Comparison of ENCODE assay signal across 8 mouse cellular contexts in genomic region chr2:35623104-35623377, GRCm38 (mm10).
DNase-seq lines count a peak whose midpoint lies in the region; ATAC-seq lines count a peak whose summit lies in the region.

No protein-coding gene starts in this region.

- H3K4me2 ChIP-seq in kidney, embryonic 15.5 days = peak overlapping the region; percentile 77
- peak overlapping the region; percentile 79 for H3K4me2 ChIP-seq in embryonic facial prominence, embryonic 15.5 days (replicated peaks)
- peak overlapping the region; percentile 69 for H3K4me2 ChIP-seq in intestine, embryonic 16.5 days (ENCODE audit: low read depth, low read length)
- H3K4me2 ChIP-seq in midbrain, embryonic 16.5 days (ENCODE audit: low read length) = peak overlapping the region; percentile 95

- intact Hi-C loops in left cerebral cortex, postnatal 4 days (cut with DNase I) = no loop called here

- no peaks in the 10 kb centered on the region for H3K9me3 ChIP-seq in kidney, embryonic 15.5 days (replicated peaks)
- no peaks in the 10 kb centered on the region for H3K9me3 ChIP-seq in embryonic facial prominence, embryonic 15.5 days (replicated peaks)
- H3K9me3 ChIP-seq in intestine, embryonic 16.5 days (ENCODE audit: control insufficient read depth, low read length) = no peaks in the 10 kb centered on the region
- no peaks in the 10 kb centered on the region for H3K9me3 ChIP-seq in midbrain, embryonic 16.5 days (replicated peaks; ENCODE audit: control insufficient read depth, low read length, poor library complexity, severe bottlenecking)

- H3K4me3 ChIP-seq in kidney, embryonic 15.5 days (replicated peaks) = peak overlapping the region; percentile 82
- H3K4me3 ChIP-seq in embryonic facial prominence, embryonic 15.5 days (replicated peaks) = peak overlapping the region; percentile 76
- H3K4me3 ChIP-seq in intestine, embryonic 16.5 days (ENCODE audit: low read length) = peak overlapping the region; percentile 77
- H3K4me3 ChIP-seq in midbrain, embryonic 16.5 days (ENCODE audit: low read depth, low read length) = no peak overlapping the region

- H3K4me1 ChIP-seq in kidney, embryonic 15.5 days = peaks cover 97% of the 10 kb centered on the region
- peaks cover 96% of the 10 kb centered on the region for H3K4me1 ChIP-seq in embryonic facial prominence, embryonic 15.5 days
- H3K4me1 ChIP-seq in intestine, embryonic 16.5 days (ENCODE audit: control insufficient read depth, insufficient read depth, low read length) = peaks cover 86% of the 10 kb centered on the region
- peaks cover 23% of the 10 kb centered on the region for H3K4me1 ChIP-seq in midbrain, embryonic 16.5 days (ENCODE audit: control insufficient read depth, insufficient read depth, low read length)

- peaks cover 8% of the 10 kb centered on the region; the same call in 1 of the 2 replicates for H3K36me3 ChIP-seq in kidney, embryonic 15.5 days
- no peaks in the 10 kb centered on the region for H3K36me3 ChIP-seq in embryonic facial prominence, embryonic 15.5 days
- peaks cover 4% of the 10 kb centered on the region; the same call in 1 of the 2 replicates for H3K36me3 ChIP-seq in intestine, embryonic 16.5 days (ENCODE audit: control insufficient read depth, insufficient read depth, low read length)
- H3K36me3 ChIP-seq in midbrain, embryonic 16.5 days (ENCODE audit: control insufficient read depth, insufficient read depth, low read length) = no peaks in the 10 kb centered on the region

- no peak for DNase-seq in kidney, postnatal 10 days
- no peak for DNase-seq in left cerebral cortex, postnatal 4 days
- DNase-seq in frontal cortex, postnatal 36 days (ENCODE audit: low spot score in 2 of 2) = no peak
- no peak for DNase-seq in urinary bladder, postnatal 14 days (ENCODE audit: low spot score)

- peak overlapping the region; percentile 83 for H3K9ac ChIP-seq in kidney, embryonic 15.5 days
- peak overlapping the region; percentile 92; the same call in 1 of the 2 replicates for H3K9ac ChIP-seq in embryonic facial prominence, embryonic 15.5 days
- peak overlapping the region; percentile 84 for H3K9ac ChIP-seq in intestine, embryonic 16.5 days (ENCODE audit: low read depth, low read length)
- H3K9ac ChIP-seq in midbrain, embryonic 16.5 days (ENCODE audit: low read depth, low read length) = 0 out of 2 replicates have a peak overlapping the region, but pooled peaks have one; percentile 30

- H3K27ac ChIP-seq in kidney, embryonic 15.5 days = peak overlapping the region; percentile 86
- peak overlapping the region; percentile 84; the same call in 1 of the 2 replicates for H3K27ac ChIP-seq in embryonic facial prominence, embryonic 15.5 days (replicated peaks)
- H3K27ac ChIP-seq in intestine, embryonic 16.5 days (ENCODE audit: low read length) = peak overlapping the region; percentile 71; the same call in 1 of the 2 replicates
- H3K27ac ChIP-seq in midbrain, embryonic 16.5 days (ENCODE audit: low read length) = no peak overlapping the region

- WGBS in kidney, embryonic 15.5 days = 18% methylated on average over 4 of the region's 4 CpGs
- WGBS in embryonic facial prominence, embryonic 15.5 days = 24% methylated on average over 4 of the region's 4 CpGs
- WGBS in intestine, embryonic 16.5 days = 31% methylated on average over 4 of the region's 4 CpGs
- WGBS in midbrain, embryonic 16.5 days = 47% methylated on average over 4 of the region's 4 CpGs

- no peaks in the 10 kb centered on the region for H3K27me3 ChIP-seq in kidney, embryonic 15.5 days
- no peaks in the 10 kb centered on the region for H3K27me3 ChIP-seq in embryonic facial prominence, embryonic 15.5 days
- no peaks in the 10 kb centered on the region for H3K27me3 ChIP-seq in intestine, embryonic 16.5 days (replicated peaks; ENCODE audit: control insufficient read depth, insufficient read depth, low read length)
- no peaks in the 10 kb centered on the region for H3K27me3 ChIP-seq in midbrain, embryonic 16.5 days (ENCODE audit: control insufficient read depth, insufficient read depth, low read depth, low read length)

- no peak for ATAC-seq in kidney, embryonic 15.5 days (replicated peaks; ENCODE audit: low FRiP score)
- ATAC-seq in embryonic facial prominence, embryonic 15.5 days (ENCODE audit: insufficient number of reproducible peaks, low FRiP score, low TSS enrichment, low read depth) = no peak
- ATAC-seq in intestine, embryonic 16.5 days = no peak
- no peak for ATAC-seq in midbrain, embryonic 16.5 days

Comparison
In these comparisons a context has a peak if more than half of its experiments do, and no peak if none do; other contexts are left out.
1. H3K9ac ChIP-seq: peak in every context shown above with its lines; median percentile 92 in embryonic facial prominence, embryonic 15.5 days; 84 in intestine, embryonic 16.5 days; 83 in kidney, embryonic 15.5 days; 30 in midbrain, embryonic 16.5 days.